Mouse (Mus musculus) megakaryocyte progenitor cell, adult 5-6 weeks (primary cell): ENCODE measurements around the gene Itpka. TPM values are rescaled to one million over a fixed set of nuclear protein-coding genes. Genes with fewer than 3 reads are reported as not detected.

Source experiments
- ATAC-seq: replicated peaks from 2 replicates; pipeline ENCODE4 v1.8.0; 2016; ENCODE audit warnings: mild to moderate bottlenecking, moderate TSS enrichment, inconsistent platforms; ENCODE audit not compliant: poor library complexity
- total RNA-seq, 2 experiments: library from RNA; stranded (forward) in 1 of 2; stranded (reverse) in 1 of 2; fragments of 157-497, 149-512 nt in 1 of 2; fragments of 200-1000 nt in 1 of 2; gene quantifications; 2 replicates each; pipeline versions ENCODE4 v1.2.3 to v1.2.4; 2015 to 2017

The Itpka gene
- total RNA-seq, 2 experiments from 2014 or later, result 0.20 to 0.25 TPM

DNA sequence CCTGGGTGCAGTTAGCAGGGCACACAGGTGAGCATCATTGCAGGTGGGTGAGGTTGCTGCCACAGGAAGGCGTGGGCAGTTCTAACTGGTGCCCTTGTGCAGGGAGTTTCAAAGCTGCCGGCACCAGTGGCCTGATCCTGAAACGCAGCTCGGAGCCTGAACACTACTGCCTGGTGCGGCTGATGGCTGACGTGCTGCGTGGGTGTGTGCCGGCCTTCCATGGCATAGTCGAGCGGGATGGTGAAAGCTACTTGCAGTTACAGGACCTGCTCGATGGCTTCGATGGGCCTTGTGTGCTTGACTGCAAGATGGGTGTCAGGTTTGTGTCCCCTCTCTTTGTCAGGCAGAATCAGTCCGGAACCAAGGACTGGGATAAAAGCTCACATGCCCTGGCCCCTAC, 7.1 kb downstream of the Itpka start:
- no peak for ATAC-seq

DNA sequence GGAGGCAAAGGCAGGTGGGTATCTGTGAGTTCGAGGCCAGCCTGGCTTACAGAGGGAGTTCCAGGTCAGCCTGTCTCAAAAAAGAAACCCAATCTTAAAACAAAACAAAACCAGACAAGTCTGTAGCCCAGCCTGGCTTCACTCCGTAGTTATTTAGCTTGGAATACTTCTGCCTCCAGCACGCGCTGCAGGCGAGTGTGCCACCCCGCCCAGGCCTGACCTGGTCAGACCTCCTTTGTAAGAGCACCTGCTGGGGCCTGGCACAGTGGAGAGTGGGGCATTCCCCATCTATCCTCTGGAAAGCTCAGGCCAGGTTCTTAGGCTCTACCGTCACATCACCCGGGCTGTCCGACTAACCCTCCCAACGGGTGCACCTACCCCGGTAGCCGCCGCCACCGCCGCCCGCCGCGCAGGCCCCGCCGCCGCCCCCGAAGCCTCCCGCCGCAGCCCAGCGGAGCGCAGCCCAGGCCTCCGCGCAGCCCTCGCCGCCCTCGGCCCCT, 15.5 kb downstream of the Itpka start:
- ATAC-seq, result no peak

DNA sequence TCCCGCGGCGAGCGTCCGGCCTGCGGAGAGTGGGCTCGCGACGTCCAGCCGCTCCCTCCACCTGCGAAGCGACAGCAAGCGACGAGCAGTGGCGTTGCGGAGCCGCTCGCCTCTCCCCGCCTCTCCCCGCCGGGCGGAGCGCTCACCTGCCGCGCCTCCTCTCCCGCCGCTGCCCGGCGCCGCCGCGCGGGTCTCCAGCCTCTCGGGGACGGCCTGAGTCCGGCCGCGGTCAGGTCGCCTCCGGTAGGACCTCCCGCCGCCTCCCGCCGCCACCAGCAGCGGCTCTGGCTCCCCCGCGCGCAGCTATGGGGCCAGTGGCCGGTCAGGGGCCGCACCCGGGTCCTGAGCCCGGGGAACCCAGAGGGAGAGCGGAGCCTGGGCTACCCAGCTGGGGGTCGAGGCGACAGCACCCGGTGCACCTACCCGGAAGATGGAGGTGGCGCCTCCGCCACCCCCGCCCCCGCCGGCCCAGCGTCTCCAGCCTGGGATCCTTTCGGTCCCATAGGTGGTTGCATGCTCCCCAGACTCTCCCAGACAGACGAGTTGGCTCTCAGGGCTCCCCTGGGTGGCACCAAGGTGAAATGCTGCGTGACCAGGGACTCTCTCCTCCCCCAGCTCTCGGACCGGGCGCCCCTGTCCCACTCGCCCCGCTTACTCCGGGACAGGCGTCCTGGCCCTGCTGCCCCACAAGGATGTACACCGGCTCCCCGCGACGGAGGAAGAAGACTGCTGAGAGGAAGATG, 16.1 kb downstream of the Itpka start:
- peak; percentile 9; the same call in 1 of the 2 replicates for ATAC-seq

DNA sequence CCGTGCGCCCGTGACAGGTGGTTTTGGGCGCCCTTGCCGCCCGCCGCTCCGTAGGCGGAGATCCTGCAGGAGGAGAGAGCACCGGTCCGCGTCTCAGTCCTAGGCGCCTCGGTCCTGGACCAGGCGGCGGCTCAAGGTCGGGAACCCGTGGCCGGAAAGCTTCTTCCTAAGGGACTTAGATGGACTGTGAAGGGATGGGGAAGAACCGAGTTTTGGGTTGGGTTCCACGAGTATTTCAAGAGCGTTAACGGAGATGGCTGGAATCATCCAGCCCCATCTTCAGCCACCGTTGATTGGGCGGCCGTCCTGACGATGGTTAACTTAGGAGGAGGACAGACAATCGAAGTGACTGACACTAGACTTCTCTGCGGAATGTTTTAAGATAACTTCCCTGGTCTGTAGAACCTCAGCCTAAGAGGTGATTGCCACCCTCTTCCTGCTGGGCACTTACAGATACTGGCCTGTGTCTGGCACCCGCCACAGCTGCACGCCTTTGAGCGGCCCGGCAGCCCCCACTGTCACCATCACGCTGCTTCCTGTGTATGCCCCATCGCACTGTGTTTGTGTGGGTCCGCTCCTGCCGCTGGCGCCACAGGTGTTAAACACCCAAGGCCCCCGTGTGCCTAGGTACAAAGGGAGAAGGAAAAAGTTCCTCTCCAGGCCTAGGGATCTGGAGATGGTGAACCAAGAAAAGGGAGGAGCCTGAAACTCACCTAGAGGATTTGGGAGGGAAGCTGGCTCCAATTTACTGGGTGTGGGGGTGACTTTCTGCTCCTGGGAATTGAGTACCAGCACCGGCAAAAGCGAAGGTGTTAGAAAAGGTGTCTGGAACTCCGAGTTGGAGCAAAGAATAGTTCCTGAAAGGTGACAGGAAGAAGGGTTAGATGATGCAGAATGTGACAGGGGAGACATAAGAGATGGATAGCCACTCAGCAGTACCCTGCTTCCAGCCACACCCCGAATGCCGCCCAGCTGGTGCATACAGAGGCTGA, 17.0 kb downstream of the Itpka start:
- ATAC-seq, result peak; percentile 46

DNA sequence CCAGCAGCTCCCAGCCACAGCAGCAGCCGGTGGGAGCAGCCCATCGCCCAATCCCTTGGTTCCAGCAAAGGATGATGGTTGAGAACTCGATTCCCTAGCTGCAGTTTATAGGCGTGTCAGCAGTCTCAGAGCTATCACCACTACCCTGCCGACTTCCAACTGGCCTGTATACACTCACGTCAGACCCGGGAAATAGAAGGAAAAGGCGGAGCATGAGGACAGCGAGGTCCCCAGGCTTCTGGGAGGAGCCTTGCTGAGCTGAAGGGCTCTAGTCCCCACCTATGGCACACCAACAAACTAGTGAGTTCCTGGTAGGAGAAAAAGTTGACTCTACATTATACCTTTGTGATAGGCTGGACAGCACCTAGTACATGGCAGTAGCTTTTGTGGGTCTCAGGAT, 18.1 kb downstream of the Itpka start, which contains the start of gene Ltk:
TSS of gene Ltk (minus strand) at position 181 of the 400 bp plus-strand sequence.
- no peak for ATAC-seq

DNA sequence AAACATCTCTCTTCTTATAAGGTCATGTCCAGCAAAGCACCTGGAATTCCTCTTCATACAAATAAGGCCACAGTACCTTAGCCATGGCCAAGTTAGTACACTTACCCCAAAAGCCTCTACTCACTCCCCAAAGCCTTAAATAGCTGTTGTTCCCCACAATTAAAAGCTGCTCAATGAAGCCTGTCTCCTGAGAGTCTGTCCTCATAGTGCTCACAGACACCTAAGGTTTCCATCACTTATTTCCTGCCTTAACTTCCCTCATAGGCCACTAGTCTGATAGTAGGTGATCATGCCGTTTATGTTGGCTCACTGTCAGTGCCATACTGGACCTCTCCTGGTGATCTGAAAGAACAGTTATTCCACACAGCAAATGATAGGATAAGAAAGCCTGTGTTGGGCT, 20.1 kb downstream of the Itpka start:
- ATAC-seq, result no peak

DNA sequence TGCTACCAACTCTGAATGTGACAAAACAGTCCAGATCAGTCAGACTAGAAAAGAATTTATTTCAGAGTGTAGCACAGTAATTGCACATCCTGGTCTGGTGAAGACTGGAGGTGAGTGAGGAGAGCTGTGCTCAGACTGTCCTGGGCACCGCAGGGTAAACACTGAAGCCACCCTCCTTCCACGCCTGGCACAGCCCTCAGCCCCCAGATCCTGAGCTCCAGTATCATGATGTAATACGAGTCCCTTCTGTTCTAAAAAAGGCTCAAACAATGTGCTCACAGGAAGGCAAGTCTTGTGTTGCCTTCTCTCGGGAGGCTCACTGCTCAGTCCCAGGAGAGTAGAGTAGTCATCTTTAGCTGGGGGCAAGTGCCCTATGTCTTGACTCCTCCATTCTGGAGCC, 21.8 kb downstream of the Itpka start:
- ATAC-seq, result no peak

DNA sequence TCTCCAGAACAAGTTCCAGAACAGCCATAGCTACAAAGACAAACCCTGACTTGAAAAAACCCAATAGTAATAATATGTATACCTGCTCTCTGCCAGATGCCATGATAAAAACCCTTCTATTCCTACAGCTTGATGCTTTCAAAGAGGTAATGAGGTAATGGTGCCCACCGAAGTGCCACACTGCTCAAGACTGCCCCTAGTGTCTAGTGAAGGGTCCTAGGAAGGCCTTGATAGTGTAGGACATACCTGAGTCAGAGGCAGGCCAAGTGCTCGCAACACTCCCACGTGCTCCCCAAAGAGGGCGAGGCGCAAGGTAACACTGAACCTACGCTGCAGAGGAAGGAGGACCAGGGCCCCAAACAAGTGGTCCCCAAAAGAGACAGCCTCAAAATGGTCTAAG, 25.1 kb downstream of the Itpka start:
- peak; percentile 70 for ATAC-seq

DNA sequence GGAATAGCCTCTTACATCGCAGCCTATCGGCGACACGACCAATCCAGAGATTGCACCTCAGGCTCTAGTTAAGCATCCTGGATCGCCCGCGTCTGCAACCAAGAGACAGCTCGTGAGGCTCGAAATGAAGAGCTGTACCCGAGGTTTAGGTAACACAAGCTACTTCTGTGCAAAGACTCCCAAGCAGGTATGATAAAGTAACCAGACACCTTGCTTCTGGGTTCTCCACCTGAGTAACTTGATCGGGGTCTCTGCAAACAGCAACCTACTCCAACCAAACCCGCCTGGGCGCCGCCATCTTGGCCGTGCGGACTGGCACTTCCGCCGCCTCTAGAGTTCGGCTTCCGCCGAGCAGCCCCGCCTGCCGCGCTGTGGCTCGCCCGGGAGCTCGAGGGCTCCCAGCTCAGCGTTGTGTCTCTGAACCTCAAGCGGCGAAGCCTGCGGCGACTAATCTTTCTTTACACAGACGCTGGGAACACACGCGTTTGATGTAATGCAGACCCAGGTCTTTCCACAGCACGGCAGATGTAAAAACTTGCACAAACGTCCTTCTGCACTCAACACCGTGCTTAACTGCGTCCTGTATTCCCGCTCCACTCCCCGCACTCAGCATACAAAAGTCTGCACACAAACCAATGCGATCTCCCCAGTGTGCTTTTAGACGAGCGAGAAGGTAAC, 45.2 kb downstream of the Itpka start, which contains the start of gene Rpap1:
TSS of gene Rpap1 (minus strand) at position 332 of the 678 bp plus-strand sequence.
- peak; percentile 99 for ATAC-seq

DNA sequence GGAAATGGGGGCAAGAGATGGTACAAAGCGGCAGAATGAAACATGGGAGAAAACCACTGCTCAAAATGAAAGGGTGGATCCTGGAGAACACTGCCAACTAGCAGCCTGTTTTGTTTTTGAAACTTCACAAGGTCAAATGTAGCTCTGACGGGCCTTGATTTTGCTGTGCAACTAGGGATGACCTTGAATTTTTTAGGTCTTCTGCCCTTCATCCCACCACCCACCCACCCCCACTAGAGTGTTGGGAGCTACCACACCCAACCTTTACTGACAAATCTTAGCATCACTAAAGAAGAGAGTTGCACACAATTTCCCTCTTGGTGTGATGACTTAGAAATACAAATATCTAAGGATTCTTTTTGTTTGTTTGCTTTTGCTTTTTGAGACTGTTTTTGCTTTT, 47.9 kb downstream of the Itpka start:
- ATAC-seq, result no peak

DNA sequence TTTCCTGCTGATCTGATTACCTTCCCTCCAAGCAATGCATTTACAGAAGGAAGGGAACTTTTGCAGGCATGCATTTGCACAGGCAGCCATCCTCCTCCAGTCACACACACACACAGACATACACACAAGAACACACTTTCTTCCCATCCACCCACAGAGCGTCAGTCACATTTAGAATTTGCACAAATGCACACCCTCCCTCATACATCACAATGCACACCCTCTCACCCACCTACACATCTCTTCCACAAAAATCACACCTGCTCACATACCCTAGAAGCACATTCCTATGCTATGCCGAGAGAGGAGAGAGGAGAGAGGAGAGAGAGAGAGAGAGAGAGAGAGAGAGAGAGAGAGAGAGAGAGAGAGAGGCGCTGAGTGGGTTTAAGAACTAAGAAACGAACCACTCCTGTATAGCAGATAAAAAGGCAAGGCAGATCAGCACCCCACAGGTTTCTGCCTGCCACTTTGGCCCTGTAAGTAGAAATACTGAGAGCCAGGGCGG, 55.2 kb downstream of the Itpka start, which contains the start of gene Tyro3:
TSS of gene Tyro3 (plus strand) at position 455 of the 505 bp plus-strand sequence.
- no peak for ATAC-seq

DNA sequence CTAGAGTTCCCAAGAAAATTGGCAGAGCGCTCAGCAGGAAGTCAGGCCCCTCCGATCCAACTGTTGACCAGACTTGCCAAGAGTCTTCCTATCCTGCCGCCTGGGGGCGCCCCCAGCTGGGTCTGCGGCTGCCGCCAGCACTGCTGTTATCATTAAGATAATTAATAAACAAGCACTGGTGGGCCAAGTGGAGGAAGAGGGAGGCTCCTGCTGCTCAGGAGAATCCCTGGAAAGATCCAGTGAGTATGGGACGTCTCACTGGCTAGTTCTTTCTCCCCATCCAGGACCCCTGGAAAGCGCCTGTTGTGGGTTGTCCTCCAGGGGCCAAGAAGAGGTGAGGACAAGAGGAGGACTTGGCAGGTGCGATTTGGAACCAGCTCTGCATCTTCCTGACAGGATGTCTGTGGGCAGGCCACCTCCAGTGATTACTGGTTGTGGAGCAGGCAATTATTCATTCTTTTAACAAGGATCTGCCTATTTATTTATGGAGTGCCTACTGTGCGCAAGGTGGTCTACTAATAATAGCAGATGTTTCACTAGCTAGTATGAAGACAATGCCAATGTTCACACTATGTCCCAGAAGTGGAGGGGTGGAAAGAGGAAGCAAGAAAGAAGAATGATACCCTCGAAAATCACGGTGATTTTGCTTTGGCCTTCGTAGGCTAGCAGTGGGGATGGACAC, 56.2 kb downstream of the Itpka start:
- ATAC-seq, result peak; percentile 66

DNA sequence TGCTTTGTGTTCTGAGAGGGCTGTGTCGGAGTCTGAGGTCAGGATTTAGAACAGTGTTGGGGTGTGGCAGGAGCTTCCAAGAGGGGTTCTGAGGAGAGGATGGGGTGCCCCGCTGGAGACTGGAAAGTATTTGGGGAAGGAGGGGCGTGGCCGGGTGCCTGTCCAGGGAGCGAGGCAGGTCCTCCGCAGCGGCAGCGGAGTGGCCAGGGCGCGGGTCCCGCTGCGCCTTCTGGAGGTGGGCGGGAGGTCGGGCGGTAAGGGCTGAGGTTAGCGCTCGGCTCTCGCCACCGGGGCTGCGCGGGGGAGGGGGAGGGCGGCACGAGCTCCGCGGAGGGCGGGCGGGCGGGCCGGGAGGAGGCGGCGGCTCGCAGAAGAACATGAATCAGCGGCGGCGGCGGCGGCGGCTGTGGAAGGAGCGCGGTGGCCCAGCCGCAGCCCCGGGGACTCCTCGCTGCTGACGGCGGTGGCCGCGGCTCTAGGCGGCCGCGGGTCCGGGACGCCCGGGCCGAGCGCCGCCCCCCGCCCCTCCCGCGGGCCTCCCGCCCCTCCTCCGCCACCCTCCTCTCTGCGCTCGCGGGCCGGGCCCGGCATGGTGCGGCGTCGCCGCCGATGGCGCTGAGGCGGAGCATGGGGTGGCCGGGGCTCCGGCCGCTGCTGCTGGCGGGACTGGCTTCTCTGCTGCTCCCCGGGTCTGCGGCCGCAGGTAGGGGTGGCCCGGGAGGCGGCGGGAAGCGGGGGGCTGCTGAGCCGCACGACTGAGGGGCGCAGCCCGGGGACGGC, 57.2 kb downstream of the Itpka start:
- ATAC-seq, result peak; percentile 14; the same call in 1 of the 2 replicates

DNA sequence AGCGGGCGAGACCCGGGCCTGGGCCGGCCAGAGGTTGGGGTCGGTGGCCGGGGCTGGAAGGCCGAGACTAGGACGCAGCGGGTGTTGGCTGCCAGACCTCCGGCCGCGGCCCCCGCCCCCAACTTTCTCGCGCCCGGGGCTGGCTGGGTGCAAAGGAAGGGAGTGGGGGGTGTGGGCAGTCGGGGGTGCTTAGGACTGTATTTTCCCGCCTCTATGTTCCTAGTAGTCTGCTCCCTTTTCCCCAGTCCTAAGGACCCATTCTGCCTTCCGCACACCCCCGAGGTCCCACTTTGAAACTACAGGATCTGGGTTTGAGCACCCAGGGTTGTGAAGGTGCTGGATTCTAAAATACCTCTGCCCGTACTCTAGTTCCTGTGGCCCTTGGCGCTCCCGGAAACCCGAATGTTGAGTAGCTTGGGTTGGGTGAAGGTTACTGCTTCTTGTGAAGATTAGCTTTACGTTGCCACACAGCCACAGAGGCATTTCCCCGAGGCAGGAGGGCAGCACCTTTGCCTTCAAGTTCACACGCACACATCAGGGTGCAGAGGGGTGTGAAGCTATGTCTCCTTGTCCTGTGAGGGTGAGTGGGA, 57.9 kb downstream of the Itpka start:
- ATAC-seq, result no peak

Other genes starting within 250 kb of the Itpka start
- not detected in 2 replicates for gene Exd1, start 194.7 kb upstream of the Itpka start, total RNA-seq (2015)
- gene Exd1, start 194.7 kb upstream of the Itpka start, total RNA-seq (2017), result 0.98 and 2.0 TPM in 2 replicates
- gene Chp1, start 194.6 kb upstream of the Itpka start, total RNA-seq (2015), result 47.9 and 51.9 TPM in 2 replicates
- 49.1 and 57.9 TPM in 2 replicates for gene Chp1, start 194.6 kb upstream of the Itpka start, total RNA-seq (2017)
- gene Nusap1, start 124.0 kb upstream of the Itpka start, total RNA-seq (2015), result 85.9 and 103 TPM in 2 replicates
- 96.0 and 104 TPM in 2 replicates for gene Nusap1, start 124.0 kb upstream of the Itpka start, total RNA-seq (2017)
- 19.5 and 21.9 TPM in 2 replicates for gene Oip5, start 123.9 kb upstream of the Itpka start, total RNA-seq (2015)
- 26.9 and 29.6 TPM in 2 replicates for gene Oip5, start 123.9 kb upstream of the Itpka start, total RNA-seq (2017)
- 37.3 and 38.8 TPM in 2 replicates for gene Ndufaf1, start 79.5 kb upstream of the Itpka start, total RNA-seq (2015)
- 18.4 and 20.4 TPM in 2 replicates for gene Ndufaf1, start 79.5 kb upstream of the Itpka start, total RNA-seq (2017)
- gene Rtf1, start 67.3 kb upstream of the Itpka start, total RNA-seq (2015), result 39.1 and 41.9 TPM in 2 replicates
- 26.2 and 43.0 TPM in 2 replicates for gene Rtf1, start 67.3 kb upstream of the Itpka start, total RNA-seq (2017)
- gene Ltk, start 18.1 kb downstream of the Itpka start, total RNA-seq (2015), result not detected in 2 replicates
- not detected in 2 replicates for gene Ltk, start 18.1 kb downstream of the Itpka start, total RNA-seq (2017)
- gene Rpap1, start 45.2 kb downstream of the Itpka start, total RNA-seq (2015), result 6.6 TPM in 2 replicates
- 9.6 and 9.7 TPM in 2 replicates for gene Rpap1, start 45.2 kb downstream of the Itpka start, total RNA-seq (2017)
- not detected in 2 replicates for gene Tyro3, start 55.4 kb downstream of the Itpka start, total RNA-seq (2015)
- not detected in 2 replicates for gene Tyro3, start 55.4 kb downstream of the Itpka start, total RNA-seq (2017)
- gene Mga, start 154.9 kb downstream of the Itpka start, total RNA-seq (2015), result 60.7 and 96.3 TPM in 2 replicates
- gene Mga, start 154.9 kb downstream of the Itpka start, total RNA-seq (2017), result 39.4 and 64.1 TPM in 2 replicates
- 3.2 and 4.0 TPM in 2 replicates for gene Mapkbp1, start 230.4 kb downstream of the Itpka start, total RNA-seq (2015)
- 2.3 and 5.7 TPM in 2 replicates for gene Mapkbp1, start 230.4 kb downstream of the Itpka start, total RNA-seq (2017)